Mouse (Mus musculus): Measurements from ENCODE around the gene Ubl4b. TPM values are rescaled to one million over a fixed set of nuclear protein-coding genes. Genes with fewer than 3 reads are reported as not detected.
A peak's percentile ranks its signal among the peaks of the same experiment; 100 is the strongest.

Gene Ubl4b
- polyA plus RNA-seq (2015; fragmentation: Nextera tagmentation; extraction: Ambion mirVana), result 0.14 TPM in 1 of 2 replicates, not detected in the other

- Histone ChIP-seq H3K36me3 (no peaks in the 10 kb centered on the region), H3K9me3 (no peaks in the 10 kb centered on the region), H3K27me3 (peaks cover 23% of the 10 kb centered on the region), H3K4me2 (replicated peaks) (no peak within 1 kb of the TSS), H3K4me3 (no peak within 1 kb of the TSS), H3K27ac (no peak within 1 kb of the TSS), H3K4me1 (0 out of 2 replicates have a peak, but pooled peaks cover 3% of the 10 kb centered on the region), H3K9ac (no peak within 1 kb of the TSS; the same call in 1 of the 2 replicates)
- ATAC-seq (ENCODE audit: low FRiP score, low read depth), result no peak
- 79% methylated on average over 2 of the region's 2 CpGs for WGBS
Measured at GRCm38 (mm10) chr3:107554842-107555241, at the start of gene Ubl4b. Gene Ubl4b (minus strand): TSS chr3:107555073.

GRCm38 (mm10) chr3:107600127-107600526 lies 45.3 kb upstream of the Ubl4b start:
- 62% methylated on average over 6 of the region's 6 CpGs for WGBS
- Histone ChIP-seq H3K9ac (no peak overlapping the region), H3K9me3 (no peaks in the 10 kb centered on the region), H3K4me2 (replicated peaks) (no peak overlapping the region), H3K27ac (no peak overlapping the region), H3K4me1 (peaks cover 44% of the 10 kb centered on the region), H3K4me3 (no peak overlapping the region), H3K27me3 (peaks cover 50% of the 10 kb centered on the region), H3K36me3 (no peaks in the 10 kb centered on the region)
- no peak for ATAC-seq (ENCODE audit: low FRiP score, low read depth)

- peak overlapping the region; percentile 86 for H3K4me2 ChIP-seq (replicated peaks)
Measured at GRCm38 (mm10) chr3:107597586-107598389, 42.9 kb upstream of the Ubl4b start.

GRCm38 (mm10) chr3:107597134-107597533 lies 42.3 kb upstream of the Ubl4b start:
- peaks cover 74% of the 10 kb centered on the region for H3K27me3 ChIP-seq
- no peaks in the 10 kb centered on the region for H3K9me3 ChIP-seq
- H3K36me3 ChIP-seq, result no peaks in the 10 kb centered on the region
- peaks cover 56% of the 10 kb centered on the region for H3K4me1 ChIP-seq
- H3K4me2 ChIP-seq (replicated peaks), result peak overlapping the region; percentile 86
- H3K27ac ChIP-seq, result no peak overlapping the region
- WGBS, result 3% methylated on average over 21 of the region's 24 CpGs
- no peak overlapping the region for H3K9ac ChIP-seq
- ATAC-seq (ENCODE audit: low FRiP score, low read depth), result no peak
- peak overlapping the region; percentile 54 for H3K4me3 ChIP-seq

More at GRCm38 (mm10) chr3:107597586-107598389, 42.9 kb upstream of the Ubl4b start:
- peaks cover 56% of the 10 kb centered on the region for H3K4me1 ChIP-seq
- WGBS, result 12% methylated on average over 22 of the region's 22 CpGs
- peak overlapping the region; percentile 54 for H3K4me3 ChIP-seq
- no peak overlapping the region for H3K27ac ChIP-seq
- no peak for ATAC-seq (ENCODE audit: low FRiP score, low read depth)
- H3K9me3 ChIP-seq, result no peaks in the 10 kb centered on the region
- no peak overlapping the region for H3K9ac ChIP-seq
- H3K36me3 ChIP-seq, result no peaks in the 10 kb centered on the region
- peaks cover 69% of the 10 kb centered on the region for H3K27me3 ChIP-seq

- Histone ChIP-seq H3K4me2 (replicated peaks) (peak overlapping the region; percentile 86), H3K4me3 (peak overlapping the region; percentile 54), H3K9me3 (no peaks in the 10 kb centered on the region), H3K27ac (no peak overlapping the region), H3K36me3 (no peaks in the 10 kb centered on the region), H3K4me1 (peaks cover 56% of the 10 kb centered on the region), H3K27me3 (peaks cover 76% of the 10 kb centered on the region), H3K9ac (peak overlapping the region; percentile 54)
- no peak for ATAC-seq (ENCODE audit: low FRiP score, low read depth)
- under 1% methylated on average over 26 of the region's 26 CpGs for WGBS
Measured at GRCm38 (mm10) chr3:107596559-107596958, 41.7 kb upstream of the Ubl4b start.

GRCm38 (mm10) chr3:107595938-107596461 lies 41.1 kb upstream of the Ubl4b start:
- WGBS, result under 1% methylated on average over 34 of the region's 34 CpGs

GRCm38 (mm10) chr3:107595264-107595937 lies 40.5 kb upstream of the Ubl4b start:
- 0 out of 2 replicates have a peak overlapping the region, but pooled peaks have one; percentile 28 for H3K27ac ChIP-seq
- peaks cover 56% of the 10 kb centered on the region for H3K4me1 ChIP-seq
- peak; percentile 49 for ATAC-seq (ENCODE audit: low FRiP score, low read depth)
- peak overlapping the region; percentile 86 for H3K4me2 ChIP-seq (replicated peaks)
- WGBS, result under 1% methylated on average over 50 of the region's 50 CpGs
- no peaks in the 10 kb centered on the region for H3K9me3 ChIP-seq
- H3K9ac ChIP-seq, result peak overlapping the region; percentile 72
- H3K27me3 ChIP-seq, result peaks cover 76% of the 10 kb centered on the region
- H3K4me3 ChIP-seq, result peak overlapping the region; percentile 54
- no peaks in the 10 kb centered on the region for H3K36me3 ChIP-seq

More at GRCm38 (mm10) chr3:107595938-107596461, 41.1 kb upstream of the Ubl4b start:
- H3K9ac ChIP-seq, result peak overlapping the region; percentile 72
- peaks cover 56% of the 10 kb centered on the region for H3K4me1 ChIP-seq
- peak overlapping the region; percentile 86 for H3K4me2 ChIP-seq (replicated peaks)
- no peaks in the 10 kb centered on the region for H3K9me3 ChIP-seq
- H3K27ac ChIP-seq, result no peak overlapping the region
- H3K4me3 ChIP-seq, result peak overlapping the region; percentile 54
- no peak; the same call in 1 of the 2 replicates for ATAC-seq (ENCODE audit: low FRiP score, low read depth)
- H3K27me3 ChIP-seq, result peaks cover 77% of the 10 kb centered on the region
- no peaks in the 10 kb centered on the region for H3K36me3 ChIP-seq

- under 1% methylated on average over 26 of the region's 46 CpGs for WGBS
- Histone ChIP-seq H3K36me3 (no peaks in the 10 kb centered on the region), H3K4me2 (replicated peaks) (peak within 1 kb of the TSS; percentile 86), H3K9ac (peak within 1 kb of the TSS; percentile 72), H3K27me3 (peaks cover 76% of the 10 kb centered on the region), H3K4me1 (peaks cover 51% of the 10 kb centered on the region), H3K4me3 (peak within 1 kb of the TSS; percentile 54), H3K27ac (0 out of 2 replicates have a peak within 1 kb of the TSS, but pooled peaks have one; percentile 28), H3K9me3 (no peaks in the 10 kb centered on the region)
- peak; percentile 37 for ATAC-seq (ENCODE audit: low FRiP score, low read depth)
Measured at GRCm38 (mm10) chr3:107594662-107595263, 39.9 kb upstream of the Ubl4b start, which contains the start of gene Alx3. Gene Alx3 (plus strand): TSS chr3:107595031.

- peaks cover 45% of the 10 kb centered on the region for H3K4me1 ChIP-seq
- H3K9ac ChIP-seq, result no peak overlapping the region
- peak overlapping the region; percentile 86; the same call in 1 of the 2 replicates for H3K4me2 ChIP-seq (replicated peaks)
- H3K9me3 ChIP-seq, result no peaks in the 10 kb centered on the region
- peaks cover 74% of the 10 kb centered on the region for H3K27me3 ChIP-seq
- no peaks in the 10 kb centered on the region for H3K36me3 ChIP-seq
- H3K27ac ChIP-seq, result no peak overlapping the region
- WGBS, result 9% methylated on average over 2 of the region's 2 CpGs
- no peak overlapping the region for H3K4me3 ChIP-seq
- no peak for ATAC-seq (ENCODE audit: low FRiP score, low read depth)
Measured at GRCm38 (mm10) chr3:107593632-107594031, 38.8 kb upstream of the Ubl4b start.

- WGBS, result 75% methylated on average over 1 of the region's 1 CpGs
- Histone ChIP-seq H3K9me3 (no peaks in the 10 kb centered on the region), H3K4me2 (replicated peaks) (no peak overlapping the region), H3K4me3 (no peak overlapping the region), H3K27me3 (peaks cover 80% of the 10 kb centered on the region), H3K9ac (no peak overlapping the region), H3K36me3 (no peaks in the 10 kb centered on the region), H3K4me1 (peaks cover 30% of the 10 kb centered on the region), H3K27ac (no peak overlapping the region)
- no peak for ATAC-seq (ENCODE audit: low FRiP score, low read depth)
Measured at GRCm38 (mm10) chr3:107591612-107592011, 36.7 kb upstream of the Ubl4b start.

GRCm38 (mm10) chr3:107586504-107586903 lies 31.6 kb upstream of the Ubl4b start:
- ATAC-seq (ENCODE audit: low FRiP score, low read depth), result no peak
- Histone ChIP-seq H3K9ac (no peak overlapping the region), H3K4me3 (no peak overlapping the region), H3K36me3 (no peaks in the 10 kb centered on the region), H3K4me2 (replicated peaks) (no peak overlapping the region), H3K4me1 (peaks cover 43% of the 10 kb centered on the region), H3K27ac (no peak overlapping the region), H3K9me3 (no peaks in the 10 kb centered on the region), H3K27me3 (peaks cover 87% of the 10 kb centered on the region)
- WGBS, result 56% methylated on average over 6 of the region's 6 CpGs

Data from limb, embryonic 13.5 days (tissue).